Mouse (Mus musculus): ENCODE measurements around the gene Hoxc5.

DNA sequence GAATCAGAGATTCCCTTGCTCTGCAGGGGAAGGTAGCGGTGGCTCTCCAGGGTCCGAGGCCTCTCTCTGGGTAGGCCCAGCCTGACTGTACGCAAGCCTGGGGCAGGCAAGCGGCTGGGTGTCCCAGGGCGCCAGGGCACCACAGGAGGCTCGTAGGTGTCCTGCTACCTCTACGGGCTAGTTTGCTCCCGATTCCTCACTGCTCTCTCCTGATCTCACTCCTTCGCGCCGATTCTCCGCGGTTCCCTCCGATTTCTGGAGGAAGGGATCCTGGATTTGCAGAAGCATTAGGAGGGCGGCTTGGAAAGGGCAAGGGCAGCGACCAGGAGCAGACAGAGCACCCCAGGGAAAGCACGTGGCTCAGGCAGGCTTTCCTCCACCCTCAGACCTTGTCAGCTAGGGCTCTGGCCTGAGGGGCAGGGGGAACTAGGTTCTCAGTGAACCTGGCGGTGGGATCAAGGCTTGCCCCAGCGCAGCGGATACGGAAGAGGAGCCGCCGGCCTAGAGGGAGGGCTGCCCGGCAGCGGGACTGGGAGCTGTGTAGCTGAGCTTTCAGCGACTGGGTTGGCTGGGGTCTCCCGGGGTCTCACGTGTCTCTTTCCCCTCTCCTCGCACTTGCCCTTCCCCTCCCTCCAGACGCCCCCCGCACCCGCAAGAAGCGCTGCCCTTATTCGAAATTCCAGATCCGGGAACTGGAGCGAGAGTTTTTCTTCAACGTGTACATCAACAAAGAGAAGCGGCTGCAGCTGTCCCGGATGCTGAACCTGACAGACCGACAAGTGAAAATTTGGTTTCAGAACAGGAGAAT lies 11.2 kb upstream of the Hoxc5 start:
- TF ChIP-seq CTCF (IDR thresholded peaks at IDR 0.05; ENCODE audit: borderline replicate concordance, control insufficient read depth, extremely low read depth, insufficient read depth, low read length, poor library complexity) (no peak), POLR2A (IDR thresholded peaks at IDR 0.05; ENCODE audit: control insufficient read depth, extremely low read depth, insufficient read depth, low read length, poor library complexity) (no peak)
